Mouse (Mus musculus) olfactory bulb, adult 2 months (tissue): ENCODE results near the gene Nucb1.

Experiments used
- CTCF ChIP-seq: fragments of 200-500 bp; IDR thresholded peaks from 2 replicates; pipeline ENCODE4 v1.5.1; 2012; ENCODE audit warnings: low read depth, mild to moderate bottlenecking, low read length, moderate library complexity; ENCODE audit not compliant: insufficient read depth
- POLR2A ChIP-seq: fragments of 200-500 bp; IDR thresholded peaks from 2 replicates; pipeline ENCODE4 v1.6.1; 2012; ENCODE audit warnings: mild to moderate bottlenecking, low read depth, low read length, moderate library complexity; ENCODE audit not compliant: insufficient read depth

- no peak for TF ChIP-seq CTCF
- no peak for TF ChIP-seq POLR2A
Observed at GRCm38 (mm10) chr7:45515436-45515835, 5.2 kb upstream of the Nucb1 start.
